Mouse (Mus musculus) ES-Bruce4 (cell line): ENCODE data around the gene Klhl11.

Experiments used
- CTCF ChIP-seq: IDR thresholded peaks from one replicate; pipeline ENCODE4 v1.8.1; 2011; ENCODE audit warnings: low read depth, low read length
- EP300 ChIP-seq: IDR thresholded peaks from 2 replicates; pipeline ENCODE4 v1.6.1; 2011; ENCODE audit warnings: low read depth, low read length; ENCODE audit not compliant: insufficient read depth
- POLR2A ChIP-seq: IDR thresholded peaks from one replicate; pipeline ENCODE4 v1.8.1; 2011; ENCODE audit warnings: low read length; ENCODE audit not compliant: insufficient read depth

DNA sequence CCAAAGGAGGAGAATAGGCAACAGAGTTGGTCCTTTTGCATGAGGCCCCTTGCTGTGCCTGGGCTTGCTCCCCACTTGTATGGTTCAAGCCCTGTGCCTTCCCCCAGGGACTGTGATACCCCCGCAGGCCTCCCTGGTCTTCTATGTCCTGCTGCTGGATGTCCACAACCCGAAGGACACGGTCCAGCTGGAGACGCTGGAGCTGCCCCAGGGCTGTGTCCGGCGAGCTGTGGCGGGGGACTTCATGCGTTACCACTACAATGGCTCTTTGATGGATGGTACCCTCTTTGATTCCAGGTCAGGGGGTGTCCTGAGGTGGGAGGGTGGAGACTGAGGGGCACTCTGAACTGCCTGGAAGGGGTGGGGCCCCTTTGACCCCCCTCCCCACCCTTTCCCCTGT, 51.0 kb downstream of the Klhl11 start:
- TF ChIP-seq EP300, result no peak
- TF ChIP-seq CTCF, result no peak
- no peak for TF ChIP-seq POLR2A
